Mouse (Mus musculus): Measurements from ENCODE around the gene Hist1h2ai. TPM values are rescaled to one million over a fixed set of nuclear protein-coding genes. Genes with fewer than 3 reads are reported as not detected.
"Not testable (repeated sequence)": the region's sequence is repeated elsewhere in the genome, so short reads cannot be mapped to it uniquely, and the experiment has no call there.

Gene Hist1h2ai
- total and polyA plus RNA-seq, 2 experiments, result 0.64 to 8.9 TPM

- Histone ChIP-seq H3K4me3 (ENCODE audit: insufficient read depth, low read depth, low read length) (peak within 1 kb of the TSS; percentile 93), H3K27ac (replicated peaks; ENCODE audit: insufficient read depth, low read depth, low read length) (0 out of 2 replicates have a peak within 1 kb of the TSS, but pooled peaks have one; percentile 12), H3K9ac (ENCODE audit: low read depth, low read length) (peak within 1 kb of the TSS; percentile 57)
- not testable (repeated sequence) for H3K4me1 ChIP-seq (ENCODE audit: control insufficient read depth, insufficient read depth, low read length); H3K36me3 ChIP-seq (ENCODE audit: control insufficient read depth, insufficient read depth, low read length); H3K27me3 ChIP-seq (ENCODE audit: control insufficient read depth, insufficient read depth, low read length); H3K79me2 ChIP-seq (ENCODE audit: control insufficient read depth, insufficient read depth, low read length)
- peak; percentile 38 for DNase-seq (ENCODE audit: extremely low read depth, low read depth, low spot score)
- 2% methylated on average over 47 of the region's 56 CpGs for WGBS
- peak; percentile 70 for TF ChIP-seq POLR2A (IDR thresholded peaks at IDR 0.05; ENCODE audit: extremely low read depth, insufficient read depth, low read length)
These were observed 18.9 kb downstream of the Hist1h2ai start, which contains the start of gene Hist1h4j for GRCm38 (mm10) chr13:21734906-21735767. TSS of gene Hist1h4j (plus strand) at chr13:21735064.

- Histone ChIP-seq H3K9ac (ENCODE audit: low read depth, low read length) (no peak overlapping the region), H3K79me2 (ENCODE audit: control insufficient read depth, insufficient read depth, low read length) (no peaks in the 10 kb centered on the region; the same call in 1 of the 2 replicates), H3K27ac (replicated peaks; ENCODE audit: insufficient read depth, low read depth, low read length) (no peak overlapping the region), H3K27me3 (ENCODE audit: control insufficient read depth, insufficient read depth, low read length) (no peaks in the 10 kb centered on the region), H3K4me3 (ENCODE audit: insufficient read depth, low read depth, low read length) (no peak overlapping the region), H3K4me1 (ENCODE audit: control insufficient read depth, insufficient read depth, low read length) (peaks cover 3% of the 10 kb centered on the region), H3K36me3 (ENCODE audit: control insufficient read depth, insufficient read depth, low read length) (peaks cover 2% of the 10 kb centered on the region; the same call in 1 of the 2 replicates)
- 84% methylated on average over 1 of the region's 1 CpGs for WGBS
- no peak for TF ChIP-seq POLR2A (IDR thresholded peaks at IDR 0.05; ENCODE audit: extremely low read depth, insufficient read depth, low read length)
- no peak for TF ChIP-seq CTCF (IDR thresholded peaks at IDR 0.05; ENCODE audit: low read depth, low read length)
- DNase-seq (ENCODE audit: extremely low read depth, low read depth, low spot score), result no peak
These were observed 28.8 kb downstream of the Hist1h2ai start for GRCm38 (mm10) chr13:21745006-21745405.

GRCm38 (mm10) chr13:21749387-21750158 lies 33.4 kb downstream of the Hist1h2ai start:
- H3K4me1 ChIP-seq (ENCODE audit: control insufficient read depth, insufficient read depth, low read length), result peaks cover 6% of the 10 kb centered on the region
- H3K27ac ChIP-seq (replicated peaks; ENCODE audit: insufficient read depth, low read depth, low read length), result no peak overlapping the region
- no peak for TF ChIP-seq CTCF (IDR thresholded peaks at IDR 0.05; ENCODE audit: low read depth, low read length)
- no peak for TF ChIP-seq POLR2A (IDR thresholded peaks at IDR 0.05; ENCODE audit: extremely low read depth, insufficient read depth, low read length)
- peaks cover 2% of the 10 kb centered on the region; the same call in 1 of the 2 replicates for H3K36me3 ChIP-seq (ENCODE audit: control insufficient read depth, insufficient read depth, low read length)
- 13% methylated on average over 5 of the region's 5 CpGs for whole genome bisulfite sequencing
- peak overlapping the region; percentile 55 for H3K4me3 ChIP-seq (ENCODE audit: insufficient read depth, low read depth, low read length)
- DNase-seq (ENCODE audit: extremely low read depth, low read depth, low spot score), result no peak
- peak overlapping the region; percentile 28 for H3K9ac ChIP-seq (ENCODE audit: low read depth, low read length)
- no peaks in the 10 kb centered on the region for H3K27me3 ChIP-seq (ENCODE audit: control insufficient read depth, insufficient read depth, low read length)
- H3K79me2 ChIP-seq (ENCODE audit: control insufficient read depth, insufficient read depth, low read length), result no peaks in the 10 kb centered on the region; the same call in 1 of the 2 replicates

GRCm38 (mm10) chr13:21750159-21751017 lies 34.2 kb downstream of the Hist1h2ai start, which contains the start of gene Hist1h4k:
TSS of gene Hist1h4k (minus strand) at chr13:21750505.
- H3K27ac ChIP-seq (replicated peaks; ENCODE audit: insufficient read depth, low read depth, low read length); H3K27me3 ChIP-seq (ENCODE audit: control insufficient read depth, insufficient read depth, low read length); H3K4me1 ChIP-seq (ENCODE audit: control insufficient read depth, insufficient read depth, low read length); H3K79me2 ChIP-seq (ENCODE audit: control insufficient read depth, insufficient read depth, low read length); H3K36me3 ChIP-seq (ENCODE audit: control insufficient read depth, insufficient read depth, low read length): not testable (repeated sequence)
- H3K4me3 ChIP-seq (ENCODE audit: insufficient read depth, low read depth, low read length), result peak within 1 kb of the TSS; percentile 55
- peak within 1 kb of the TSS; percentile 50 for H3K9ac ChIP-seq (ENCODE audit: low read depth, low read length)
- WGBS, result under 1% methylated on average over 51 of the region's 56 CpGs
- peak; percentile 64; the same call in 1 of the 2 replicates for TF ChIP-seq POLR2A (IDR thresholded peaks at IDR 0.05; ENCODE audit: extremely low read depth, insufficient read depth, low read length)
- peak; percentile 29 for DNase-seq (ENCODE audit: extremely low read depth, low read depth, low spot score)

GRCm38 (mm10) chr13:21751417-21751816 lies 35.2 kb downstream of the Hist1h2ai start:
- TF ChIP-seq CTCF (IDR thresholded peaks at IDR 0.05; ENCODE audit: low read depth, low read length), result no peak
- no peak for TF ChIP-seq POLR2A (IDR thresholded peaks at IDR 0.05; ENCODE audit: extremely low read depth, insufficient read depth, low read length)
- no peak overlapping the region for H3K4me3 ChIP-seq (ENCODE audit: insufficient read depth, low read depth, low read length)
- H3K27me3 ChIP-seq (ENCODE audit: control insufficient read depth, insufficient read depth, low read length), result no peaks in the 10 kb centered on the region
- H3K36me3 ChIP-seq (ENCODE audit: control insufficient read depth, insufficient read depth, low read length), result peaks cover 2% of the 10 kb centered on the region; the same call in 1 of the 2 replicates
- H3K4me1 ChIP-seq (ENCODE audit: control insufficient read depth, insufficient read depth, low read length), result peaks cover 7% of the 10 kb centered on the region
- H3K9ac ChIP-seq (ENCODE audit: low read depth, low read length), result no peak overlapping the region
- no peaks in the 10 kb centered on the region; the same call in 1 of the 2 replicates for H3K79me2 ChIP-seq (ENCODE audit: control insufficient read depth, insufficient read depth, low read length)
- H3K27ac ChIP-seq (replicated peaks; ENCODE audit: insufficient read depth, low read depth, low read length), result no peak overlapping the region
- no peak for DNase-seq (ENCODE audit: extremely low read depth, low read depth, low spot score)
